Mouse (Mus musculus): ENCODE measurements around the gene Nlrp6.
"Not testable (repeated sequence)": the region's sequence is repeated elsewhere in the genome, so short reads cannot be mapped to it uniquely, and the experiment has no call there.

Nlrp6 gene

GRCm38 (mm10) chr7:140976720-140977119 is 56.0 kb downstream of the Nlrp6 start:
- not testable (repeated sequence) for DNase-seq
